Mouse (Mus musculus) heart, adult 18-20 months (tissue): Measurements from ENCODE around the gene Kctd10. TPM values are rescaled to one million over a fixed set of nuclear protein-coding genes. Genes with fewer than 3 reads are reported as not detected.

Source experiments
- DNase-seq, 2 experiments: peaks; one replicate each; pipeline ENCODE4 v3.0.0; 2021 to 2022; ENCODE audit warnings: mixed read lengths in 1 of 2
- total RNA-seq, 2 experiments: library from RNA; stranded (reverse); gene quantifications; 2 replicates each; pipeline ENCODE4 v1.2.3; 2021

Kctd10 gene
- total RNA-seq, 2 experiments from 2014 or later, result 49.1 to 51.0 TPM

- DNase-seq, result peak in 1 of 2 experiments; percentile 45
Measured at GRCm38 (mm10) chr5:114379763-114380162, 545 bp downstream of the Kctd10 start.

- peak in 1 of 2 experiments; percentile 46 for DNase-seq
Measured at GRCm38 (mm10) chr5:114378936-114379335, 1.4 kb downstream of the Kctd10 start.

GRCm38 (mm10) chr5:114378177-114378920 is 2.0 kb downstream of the Kctd10 start:
- DNase-seq, result peak; percentile 55

- DNase-seq, result peak; percentile 52 to 72
Measured at GRCm38 (mm10) chr5:114374409-114375213, 5.7 kb downstream of the Kctd10 start.

GRCm38 (mm10) chr5:114373581-114373980 is 6.7 kb downstream of the Kctd10 start:
- no peak for DNase-seq

GRCm38 (mm10) chr5:114373174-114373573 is 7.1 kb downstream of the Kctd10 start:
- DNase-seq, result peak; percentile 62 to 68

GRCm38 (mm10) chr5:114372565-114372964 is 7.7 kb downstream of the Kctd10 start:
- DNase-seq, result no peak

- peak in 1 of 2 experiments; percentile 41 for DNase-seq
Measured at GRCm38 (mm10) chr5:114371731-114372473, 8.4 kb downstream of the Kctd10 start.

GRCm38 (mm10) chr5:114371331-114371730 is 9.0 kb downstream of the Kctd10 start:
- DNase-seq, result no peak

- DNase-seq, result peak; percentile 68 to 83
Measured at GRCm38 (mm10) chr5:114370371-114370776, 9.9 kb downstream of the Kctd10 start.

GRCm38 (mm10) chr5:114369921-114370320 is 10.4 kb downstream of the Kctd10 start:
- DNase-seq, result no peak

- DNase-seq, result no peak
Measured at GRCm38 (mm10) chr5:114368803-114369496, 11.4 kb downstream of the Kctd10 start.

- no peak for DNase-seq
Measured at GRCm38 (mm10) chr5:114368121-114368520, 12.2 kb downstream of the Kctd10 start.

GRCm38 (mm10) chr5:114365043-114365752 is 15.1 kb downstream of the Kctd10 start:
- DNase-seq, result peak; percentile 51 to 63

- no peak for DNase-seq
Measured at GRCm38 (mm10) chr5:114360968-114361367, 19.3 kb downstream of the Kctd10 start.

- no peak for DNase-seq
Measured at GRCm38 (mm10) chr5:114359586-114359985, 20.7 kb downstream of the Kctd10 start.

GRCm38 (mm10) chr5:114358833-114359232 is 21.5 kb downstream of the Kctd10 start:
- DNase-seq, result no peak

GRCm38 (mm10) chr5:114356936-114357751 is 23.2 kb downstream of the Kctd10 start:
- peak in 1 of 2 experiments; percentile 47 for DNase-seq

GRCm38 (mm10) chr5:114356250-114356935 is 23.9 kb downstream of the Kctd10 start:
- peak; percentile 82 to 88 for DNase-seq

GRCm38 (mm10) chr5:114351490-114351889 is 28.8 kb downstream of the Kctd10 start:
- DNase-seq, result no peak
